Mouse (Mus musculus) liver, adult 2 months (tissue): Measurements from ENCODE around the gene Smpd2.

ENCODE experiments used
- CTCF ChIP-seq: fragments of 200-500 bp; IDR thresholded peaks from 2 replicates; pipeline ENCODE4 v1.5.1; 2011; ENCODE audit warnings: low read depth, low read length, control low read depth
- POLR2A ChIP-seq: fragments of 200-500 bp; IDR thresholded peaks from 2 replicates; pipeline ENCODE4 v1.6.1; 2011; ENCODE audit warnings: low read length, control low read depth; ENCODE audit not compliant: insufficient read depth; ENCODE audit errors: extremely low read depth

DNA sequence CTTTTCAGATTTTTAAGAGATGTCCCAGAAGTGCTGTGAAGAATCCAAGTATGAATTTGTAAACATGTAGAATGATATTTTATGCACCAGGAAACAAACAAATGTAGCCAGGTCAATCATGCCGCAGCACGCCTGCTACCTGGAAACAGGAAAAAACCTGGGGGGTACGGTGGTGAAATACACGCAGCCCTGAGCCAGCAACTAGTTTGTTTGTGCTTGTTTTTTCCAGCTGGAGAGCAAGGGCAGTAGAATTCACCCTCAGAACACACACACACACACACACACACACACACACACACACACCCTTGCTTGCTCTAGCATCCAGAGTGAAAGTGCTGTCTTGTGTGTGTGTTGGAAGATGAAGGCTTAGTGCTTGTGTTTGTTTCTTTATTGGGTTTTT is 942 bp upstream of the Smpd2 start:
- TF ChIP-seq CTCF (no peak), POLR2A (no peak)
